Mouse (Mus musculus) yolk sac, embryonic 10.5 days (tissue): ENCODE results near the gene Akirin2.
A peak's percentile ranks its signal among the peaks of the same experiment; 100 is the strongest.

Experiments used
- DNase-seq: peaks from one replicate; pipeline ENCODE4 v3.0.0-alpha.2; 2017; ENCODE audit warnings: low spot score

Gene Akirin2

DNA sequence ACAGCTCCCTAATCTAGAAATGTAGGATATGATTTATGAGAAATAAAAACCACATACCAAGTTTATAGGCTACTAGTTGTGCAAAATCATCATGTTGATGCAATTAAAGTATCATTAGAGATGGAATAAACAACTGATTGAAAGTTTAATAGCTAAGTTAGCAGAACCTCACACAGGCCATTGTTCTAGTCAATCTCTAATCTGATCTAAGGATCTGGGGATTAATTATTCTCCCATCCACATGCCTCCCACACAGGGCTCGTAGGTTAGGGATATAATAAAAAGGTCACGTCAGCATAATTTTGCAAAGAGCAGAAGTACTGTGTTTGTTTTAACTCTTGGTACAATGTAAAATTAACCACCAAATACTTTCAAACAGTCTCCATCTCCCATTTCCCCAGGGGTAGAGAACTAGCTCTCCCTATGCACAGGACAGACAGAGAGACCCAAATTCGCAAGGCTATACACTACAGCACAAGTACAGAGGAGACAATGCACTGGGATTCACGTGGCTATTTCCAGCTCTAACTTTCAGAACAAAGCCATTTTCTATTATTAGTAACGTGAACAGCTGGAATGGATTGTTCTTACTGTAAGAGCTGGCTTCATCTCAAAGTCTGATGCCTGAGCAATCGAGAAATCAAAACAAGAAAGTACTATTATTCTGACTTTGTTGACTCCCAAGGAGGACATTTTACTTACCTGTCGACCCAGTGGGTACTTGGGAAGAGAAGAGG is 34.3 kb downstream of the Akirin2 start:
- DNase-seq, result no peak

DNA sequence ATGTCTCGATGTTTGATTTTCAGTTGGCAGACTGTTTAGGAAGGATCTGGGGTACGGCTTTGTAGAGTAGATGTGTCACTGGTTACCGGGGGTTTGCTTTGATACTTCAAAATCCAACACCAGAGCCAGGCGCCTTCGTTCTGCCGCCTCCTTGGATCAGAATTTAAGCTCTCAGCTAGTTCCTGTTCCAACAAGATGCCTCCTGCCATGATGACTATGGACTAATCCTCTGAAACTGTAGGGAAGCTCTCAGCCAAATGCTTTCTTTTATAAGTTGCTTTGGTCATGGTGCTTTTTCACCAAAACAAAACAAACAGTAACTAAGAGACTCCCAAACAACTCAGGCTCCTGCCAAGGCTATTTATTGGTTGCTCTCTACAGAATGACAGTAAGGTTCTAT is 52.4 kb downstream of the Akirin2 start:
- no peak for DNase-seq

DNA sequence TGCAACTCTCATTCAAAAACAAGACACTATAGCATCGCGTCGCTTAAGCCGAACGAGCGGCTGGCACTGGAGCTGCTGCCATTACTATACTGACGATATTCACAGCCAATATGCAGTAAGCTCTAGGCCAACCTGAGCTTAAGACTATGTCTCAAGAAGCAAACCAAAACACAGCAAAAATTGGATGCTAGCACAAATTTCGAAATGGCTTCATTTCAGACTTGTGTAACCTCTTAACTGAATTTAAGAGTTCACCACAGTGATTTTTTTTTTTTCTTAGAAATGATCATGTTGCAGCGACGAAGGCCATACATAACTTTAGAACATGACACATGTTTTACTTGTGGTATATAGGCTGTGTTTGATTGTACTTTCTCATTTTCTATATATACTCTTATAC is 55.9 kb downstream of the Akirin2 start:
- DNase-seq, result no peak

DNA sequence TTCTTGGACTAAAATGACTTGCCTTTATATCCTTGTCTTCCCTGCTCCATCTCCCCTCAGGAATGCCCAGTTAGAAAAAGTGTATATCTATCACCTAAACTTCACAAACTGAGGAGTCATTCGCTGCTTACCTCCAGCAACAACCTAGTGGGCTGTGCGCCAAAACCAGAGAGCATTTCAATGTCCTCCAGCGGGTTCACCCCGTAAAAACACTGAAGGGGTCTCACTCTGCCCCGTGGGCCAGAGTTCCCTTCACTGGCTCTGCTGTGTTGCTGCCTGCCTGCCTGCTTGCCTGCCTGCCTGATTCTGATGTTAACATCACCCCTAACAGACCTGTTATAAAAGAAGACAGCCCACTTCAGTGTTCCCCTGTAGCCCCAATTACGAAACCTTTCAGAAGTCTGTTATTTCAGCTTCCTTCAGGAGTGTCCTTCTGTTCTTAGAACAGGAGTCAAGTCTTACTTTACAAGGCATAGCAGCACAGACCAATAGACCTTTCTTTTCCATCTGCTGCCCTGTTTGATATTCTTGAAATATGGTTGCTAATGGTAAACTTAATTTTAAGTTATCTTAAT is 62.9 kb downstream of the Akirin2 start:
- no peak for DNase-seq

DNA sequence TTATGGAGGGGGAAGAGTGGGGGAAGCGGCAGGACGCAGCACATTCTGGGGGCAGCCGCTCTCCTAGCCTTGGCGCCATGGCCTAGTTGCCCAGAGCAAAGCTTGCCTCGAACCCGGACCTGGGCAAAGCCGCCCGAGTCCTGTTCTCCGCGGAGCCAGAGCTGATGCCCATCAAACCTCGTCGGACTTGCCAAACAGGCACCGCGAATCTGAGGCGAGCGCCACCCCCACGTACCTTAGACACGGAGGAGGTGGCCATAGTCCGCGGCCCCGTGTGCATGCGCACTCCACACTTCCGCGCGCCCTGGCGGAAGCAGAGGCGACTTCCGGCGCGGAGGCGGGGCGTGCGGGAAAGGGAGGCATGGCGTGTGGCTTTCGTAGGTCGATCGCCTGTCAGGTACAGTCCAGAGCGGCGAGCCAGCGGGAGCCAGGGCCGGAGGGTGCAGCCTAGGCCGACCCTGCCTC is 63.9 kb downstream of the Akirin2 start, which contains the start of the genes Orc3 and Rars2:
TSS of gene Orc3 (minus strand) at position 315 of the 465 bp plus-strand sequence.
TSS of gene Rars2 (plus strand) at position 328 of the 465 bp plus-strand sequence.
- DNase-seq, result peak; percentile 91

DNA sequence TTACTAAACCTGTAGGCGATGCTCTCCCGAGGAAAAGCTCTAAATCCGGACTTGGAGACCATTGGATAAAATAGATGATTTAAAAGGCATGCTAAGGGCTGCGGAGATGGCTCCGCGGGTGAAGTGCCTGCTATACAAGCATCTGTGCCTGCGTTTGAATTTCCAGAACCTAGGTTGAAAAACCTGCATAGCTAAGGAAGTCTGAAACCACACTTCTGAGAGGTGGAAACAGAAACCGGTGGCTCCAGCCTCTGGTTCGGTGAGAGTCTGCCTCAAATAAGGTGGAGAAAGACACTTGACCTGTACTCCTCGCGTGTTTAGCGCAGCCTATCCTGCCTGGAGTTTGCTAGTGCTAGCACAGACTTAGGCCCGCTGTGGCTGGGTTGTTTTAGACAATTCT is 64.6 kb downstream of the Akirin2 start:
- DNase-seq, result peak; percentile 31

DNA sequence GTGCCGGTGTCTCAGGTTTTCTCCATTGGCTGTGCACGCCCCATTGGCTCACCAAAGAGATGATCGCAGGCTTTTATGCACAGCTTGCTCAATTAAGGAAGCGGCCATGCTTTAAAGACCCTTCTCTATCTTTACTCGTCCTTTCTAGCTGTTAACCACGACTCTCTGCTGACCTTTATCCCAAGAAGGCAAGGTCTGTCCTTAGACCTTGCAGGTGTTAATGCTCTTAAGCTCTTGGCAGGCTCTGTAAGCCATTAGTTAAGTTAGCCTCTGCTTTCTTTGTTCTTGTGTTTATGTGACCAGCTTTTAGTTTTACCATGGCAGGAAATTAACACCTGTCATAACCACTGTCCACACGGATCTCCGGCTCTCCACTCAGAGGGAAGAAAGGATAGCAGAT is 65.4 kb downstream of the Akirin2 start:
- no peak for DNase-seq
